Mouse (Mus musculus): ENCODE results near the gene Zbtb17.

DNA sequence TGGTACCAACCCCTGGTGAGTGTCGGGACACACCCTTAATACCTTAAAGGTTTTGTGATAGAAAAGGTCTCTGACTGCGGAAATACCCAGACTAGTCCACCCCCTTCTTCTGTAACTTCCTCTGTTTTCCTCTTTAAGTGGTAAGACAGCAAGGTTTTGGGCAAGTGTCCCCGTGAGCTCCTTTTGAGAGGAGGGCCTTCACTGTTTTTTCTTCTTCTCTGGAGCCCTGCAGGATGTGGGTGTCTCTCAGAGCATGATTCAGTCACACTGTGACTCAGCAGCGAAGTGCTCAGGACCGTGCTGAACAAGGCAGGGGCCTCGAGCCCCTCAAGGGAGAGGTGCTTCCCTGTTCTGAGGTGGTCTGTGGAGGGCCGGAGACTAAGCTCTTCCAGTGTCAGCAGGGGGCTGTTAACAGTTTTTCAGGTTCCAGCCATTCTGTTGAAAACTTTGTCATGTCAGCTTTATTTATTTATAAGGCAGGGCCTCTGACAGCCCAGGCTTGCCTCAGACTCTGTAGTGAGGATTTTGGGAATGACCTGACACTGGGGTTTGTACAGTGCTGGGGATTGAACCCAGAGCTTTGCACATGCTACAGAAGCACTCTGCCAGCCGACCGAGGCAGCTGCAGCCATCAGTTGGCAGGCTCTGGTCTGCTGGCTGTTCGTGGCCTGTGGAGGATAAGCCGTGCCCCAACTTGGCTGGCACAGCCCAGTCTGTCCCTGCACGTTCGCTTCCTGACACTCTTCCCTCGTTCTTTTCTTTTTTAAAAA, 10.3 kb downstream of the Zbtb17 start:
- TF ChIP-seq POLR2A (IDR thresholded peaks at IDR 0.05; ENCODE audit: extremely low read depth, insufficient read depth, low read length) (no peak), CTCF (IDR thresholded peaks at IDR 0.05; ENCODE audit: extremely low read depth, insufficient read depth, low read length) (no peak)

Data from cortical plate, adult 2 months (tissue).